Mouse (Mus musculus) granulocyte monocyte progenitor cell, adult 5-6 weeks (primary cell): Measurements from ENCODE around the gene Cacfd1. TPM values are rescaled to one million over a fixed set of nuclear protein-coding genes. Genes with fewer than 3 reads are reported as not detected.
A peak's percentile ranks its signal among the peaks of the same experiment; 100 is the strongest.

Experiments used
- ATAC-seq: replicated peaks from 2 replicates; pipeline ENCODE4 v1.8.0; 2016; ENCODE audit warnings: mild to moderate bottlenecking, moderate TSS enrichment, inconsistent platforms; ENCODE audit not compliant: poor library complexity, severe bottlenecking
- total RNA-seq, 2 experiments: library from RNA; stranded (forward) in 1 of 2; stranded (reverse) in 1 of 2; fragments of 200-712, 200-1000 nt in 1 of 2; fragments of >200 nt in 1 of 2; fragmentation: Nextera tagmentation in 1 of 2; gene quantifications; 2 replicates each; pipeline ENCODE4 v1.2.3; 2014 to 2017

Gene Cacfd1
- total RNA-seq, 2 experiments from 2014 or later = 1.6 to 15.5 TPM

- ATAC-seq = no peak
Measured at GRCm38 (mm10) chr2:27026332-27026731, 16.6 kb downstream of the Cacfd1 start.

GRCm38 (mm10) chr2:27026857-27027617 is 17.3 kb downstream of the Cacfd1 start:
- peak; percentile 51 for ATAC-seq

- ATAC-seq = peak; percentile 64
Measured at GRCm38 (mm10) chr2:27027618-27028436, 18.1 kb downstream of the Cacfd1 start, which contains the start of gene Slc2a6. Gene Slc2a6, minus strand, starts transcription at chr2:27027998.

GRCm38 (mm10) chr2:27028437-27029015 is 18.8 kb downstream of the Cacfd1 start:
- ATAC-seq = peak; percentile 47

GRCm38 (mm10) chr2:27032361-27032760 is 22.6 kb downstream of the Cacfd1 start:
- no peak for ATAC-seq

GRCm38 (mm10) chr2:27036003-27036402 is 26.3 kb downstream of the Cacfd1 start:
- no peak for ATAC-seq

GRCm38 (mm10) chr2:27037008-27037407 is 27.3 kb downstream of the Cacfd1 start:
- ATAC-seq = no peak

GRCm38 (mm10) chr2:27038596-27038995 is 28.9 kb downstream of the Cacfd1 start:
- peak; percentile 56 for ATAC-seq

- ATAC-seq = 0 out of 2 replicates have a peak, but pooled peaks have one; percentile 23
Measured at GRCm38 (mm10) chr2:27039286-27039685, 29.6 kb downstream of the Cacfd1 start.

- ATAC-seq = no peak
Measured at GRCm38 (mm10) chr2:27042131-27042844, 32.6 kb downstream of the Cacfd1 start.

GRCm38 (mm10) chr2:27043461-27043860 is 33.7 kb downstream of the Cacfd1 start:
- ATAC-seq = peak; percentile 66

GRCm38 (mm10) chr2:27044166-27044565 is 34.4 kb downstream of the Cacfd1 start:
- ATAC-seq = no peak

- no peak for ATAC-seq
Measured at GRCm38 (mm10) chr2:27044641-27045040, 34.9 kb downstream of the Cacfd1 start.

GRCm38 (mm10) chr2:27045979-27046770 is 36.4 kb downstream of the Cacfd1 start:
- ATAC-seq = no peak

- ATAC-seq = no peak
Measured at GRCm38 (mm10) chr2:27049408-27049807, 39.7 kb downstream of the Cacfd1 start.

GRCm38 (mm10) chr2:27058251-27058650 is 48.5 kb downstream of the Cacfd1 start:
- ATAC-seq = no peak

GRCm38 (mm10) chr2:27058751-27059150 is 49.0 kb downstream of the Cacfd1 start:
- ATAC-seq = no peak

GRCm38 (mm10) chr2:27059187-27059586 is 49.5 kb downstream of the Cacfd1 start:
- no peak for ATAC-seq

GRCm38 (mm10) chr2:27067124-27067523 is 57.4 kb downstream of the Cacfd1 start:
- no peak for ATAC-seq
